Mouse (Mus musculus): Measurements from ENCODE around the gene B230217C12Rik.

GRCm38 (mm10) chr11:97819923-97820322, 20.7 kb upstream of the B230217C12Rik start:
- no peak for TF ChIP-seq POLR2A (IDR thresholded peaks at IDR 0.05; ENCODE audit: control insufficient read depth, low read depth, low read length)
- TF ChIP-seq CTCF (IDR thresholded peaks at IDR 0.05; ENCODE audit: control insufficient read depth, insufficient read depth, insufficient replicate concordance, low read depth, low read length), result no peak

Data from testis, adult 2 months (tissue).